In the genomic region with DNA sequence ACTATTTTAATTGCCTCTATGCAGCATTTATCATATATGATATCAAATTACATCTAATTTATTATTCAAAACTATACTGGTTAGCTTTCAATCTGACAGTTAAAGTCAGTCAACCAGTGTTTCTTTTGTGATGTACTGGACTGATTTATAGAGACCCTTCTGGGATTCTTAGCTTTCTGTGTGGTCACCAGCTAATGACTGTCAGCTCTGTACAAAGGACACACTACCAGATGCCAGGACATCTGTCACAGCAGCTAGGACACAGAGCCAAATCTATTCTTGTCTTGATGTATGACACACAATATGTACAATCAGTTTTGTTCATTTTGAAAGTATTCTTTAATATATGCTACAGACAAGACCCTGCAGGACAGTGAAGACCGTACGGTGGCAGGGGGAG, we compare ENCODE assay signal across 28 mouse cellular contexts.
DNase-seq lines count a peak whose midpoint lies in the region; ATAC-seq lines count a peak whose summit lies in the region.
"Had no signal": no experiment of that assay in that cellular context is flagged by ENCODE, and none has a peak within 500 bp of the region (broad histone marks: within the 10 kb centered on the region; RNA-seq: fewer than 3 reads in every experiment).

No protein-coding gene starts in this region.

- no peaks in the 10 kb centered on the region for H3K27me3 ChIP-seq in hindbrain, embryonic 12.5 days
- no peaks in the 10 kb centered on the region for H3K27me3 ChIP-seq in hindbrain, embryonic 13.5 days
- H3K27me3 ChIP-seq in neural tube, embryonic 12.5 days (replicated peaks): no peaks in the 10 kb centered on the region
- H3K27me3 ChIP-seq in neural tube, embryonic 15.5 days (replicated peaks): no peaks in the 10 kb centered on the region
- H3K27me3 ChIP-seq: forebrain, embryonic 12.5 days; hindbrain, embryonic 15.5 days; intestine, embryonic 15.5 days; limb, embryonic 12.5 days; liver, embryonic 15.5 days had no signal

- ATAC-seq in hindbrain, embryonic 12.5 days (ENCODE audit: low FRiP score): peak; percentile 75; the same call in 1 of the 2 replicates
- ATAC-seq in hindbrain, embryonic 13.5 days (ENCODE audit: low FRiP score): no peak
- peak; percentile 65; the same call in 1 of the 2 replicates for ATAC-seq in neural tube, embryonic 12.5 days (ENCODE audit: low FRiP score, low read depth)
- no peak for ATAC-seq in neural tube, embryonic 15.5 days (ENCODE audit: low FRiP score)
- ATAC-seq: intestine, embryonic 15.5 days had no signal

- DNase-seq in mesoderm, embryonic 11.5 days (ENCODE audit: low read depth, low spot score): peak; percentile 52
- DNase-seq in kidney, postnatal 25 days: no peak
- no peak for DNase-seq in kidney, adult 18-20 months
- DNase-seq: adrenal gland, postnatal 36 days; B cell, adult 2 months; cerebellum, adult 2 months; cerebellum, postnatal 14 days; gastrocnemius, postnatal 10 days; heart, postnatal 14 days; kidney, adult 8-10 months; lung, embryonic 14.5 days; lung, postnatal 14 days; right cerebral cortex, postnatal 4 days; thymus, adult 18-20 months; thymus, postnatal 25 days had no signal

- 51% methylated on average over 2 of the region's 2 CpGs for WGBS in hindbrain, embryonic 12.5 days
- 41% methylated on average over 2 of the region's 2 CpGs for WGBS in hindbrain, embryonic 13.5 days
- 55% methylated on average over 2 of the region's 2 CpGs for WGBS in neural tube, embryonic 12.5 days
- WGBS in neural tube, embryonic 15.5 days: 39% methylated on average over 2 of the region's 2 CpGs

- no peaks in the 10 kb centered on the region for H3K9me3 ChIP-seq in hindbrain, embryonic 12.5 days (replicated peaks)
- no peaks in the 10 kb centered on the region for H3K9me3 ChIP-seq in hindbrain, embryonic 13.5 days
- no peaks in the 10 kb centered on the region for H3K9me3 ChIP-seq in neural tube, embryonic 12.5 days
- no peaks in the 10 kb centered on the region for H3K9me3 ChIP-seq in neural tube, embryonic 15.5 days (replicated peaks)
- H3K9me3 ChIP-seq: forebrain, embryonic 12.5 days; hindbrain, embryonic 15.5 days; intestine, embryonic 15.5 days; limb, embryonic 12.5 days; liver, embryonic 15.5 days; midbrain, embryonic 10.5 days had no signal

- no peaks in the 10 kb centered on the region for H3K36me3 ChIP-seq in hindbrain, embryonic 12.5 days
- no peaks in the 10 kb centered on the region for H3K36me3 ChIP-seq in hindbrain, embryonic 13.5 days
- no peaks in the 10 kb centered on the region for H3K36me3 ChIP-seq in neural tube, embryonic 12.5 days
- H3K36me3 ChIP-seq in neural tube, embryonic 15.5 days: 0 out of 2 replicates have a peak, but pooled peaks cover 1% of the 10 kb centered on the region
- H3K36me3 ChIP-seq: forebrain, embryonic 12.5 days; hindbrain, embryonic 15.5 days; intestine, embryonic 15.5 days; limb, embryonic 12.5 days; liver, embryonic 15.5 days; midbrain, embryonic 10.5 days had no signal

- no peak overlapping the region for H3K4me2 ChIP-seq in hindbrain, embryonic 12.5 days (replicated peaks)
- H3K4me2 ChIP-seq in hindbrain, embryonic 13.5 days: no peak overlapping the region
- H3K4me2 ChIP-seq in neural tube, embryonic 12.5 days (replicated peaks): no peak overlapping the region
- H3K4me2 ChIP-seq in neural tube, embryonic 15.5 days: no peak overlapping the region
- H3K4me2 ChIP-seq: forebrain, embryonic 12.5 days; hindbrain, embryonic 15.5 days; intestine, embryonic 15.5 days; limb, embryonic 12.5 days; liver, embryonic 15.5 days; lung, embryonic 14.5 days had no signal

- H3K9ac ChIP-seq in hindbrain, embryonic 12.5 days: no peak overlapping the region
- no peak overlapping the region for H3K9ac ChIP-seq in hindbrain, embryonic 13.5 days
- no peak overlapping the region for H3K9ac ChIP-seq in neural tube, embryonic 12.5 days
- H3K9ac ChIP-seq in neural tube, embryonic 15.5 days (replicated peaks): no peak overlapping the region
- H3K9ac ChIP-seq: forebrain, embryonic 12.5 days; hindbrain, embryonic 15.5 days; intestine, embryonic 15.5 days; limb, embryonic 12.5 days; liver, embryonic 15.5 days; lung, embryonic 14.5 days had no signal

- no peak overlapping the region for H3K4me3 ChIP-seq in hindbrain, embryonic 12.5 days
- no peak overlapping the region for H3K4me3 ChIP-seq in hindbrain, embryonic 13.5 days
- H3K4me3 ChIP-seq in neural tube, embryonic 12.5 days: no peak overlapping the region
- H3K4me3 ChIP-seq in neural tube, embryonic 15.5 days (replicated peaks): no peak overlapping the region
- H3K4me3 ChIP-seq: erythroblast, embryonic 14.5 days; forebrain, embryonic 12.5 days; hindbrain, embryonic 15.5 days; intestine, embryonic 15.5 days; limb, embryonic 12.5 days; liver, embryonic 15.5 days; midbrain, embryonic 10.5 days had no signal

- H3K4me1 ChIP-seq in hindbrain, embryonic 12.5 days: no peaks in the 10 kb centered on the region
- H3K4me1 ChIP-seq in hindbrain, embryonic 13.5 days (replicated peaks): 0 out of 2 replicates have a peak, but pooled peaks cover 3% of the 10 kb centered on the region
- no peaks in the 10 kb centered on the region for H3K4me1 ChIP-seq in neural tube, embryonic 12.5 days
- H3K4me1 ChIP-seq in neural tube, embryonic 15.5 days: no peaks in the 10 kb centered on the region
- H3K4me1 ChIP-seq: forebrain, embryonic 12.5 days; hindbrain, embryonic 15.5 days; intestine, embryonic 15.5 days; limb, embryonic 12.5 days; liver, embryonic 15.5 days; midbrain, embryonic 10.5 days had no signal

- H3K27ac ChIP-seq in hindbrain, embryonic 12.5 days: no peak overlapping the region
- H3K27ac ChIP-seq in hindbrain, embryonic 13.5 days: no peak overlapping the region
- H3K27ac ChIP-seq in neural tube, embryonic 12.5 days: no peak overlapping the region
- H3K27ac ChIP-seq in neural tube, embryonic 15.5 days (replicated peaks): no peak overlapping the region
- H3K27ac ChIP-seq: forebrain, embryonic 12.5 days; hindbrain, embryonic 15.5 days; intestine, embryonic 15.5 days; kidney, postnatal 0 days; limb, embryonic 12.5 days; liver, embryonic 15.5 days; midbrain, embryonic 10.5 days; stomach, postnatal 0 days had no signal

Comparison
In these comparisons a context has a peak if more than half of its experiments do, and no peak if none do; other contexts are left out.
1. ATAC-seq: peak in hindbrain, embryonic 12.5 days (single experiment) and neural tube, embryonic 12.5 days (single experiment); none in hindbrain, embryonic 13.5 days (single experiment) and neural tube, embryonic 15.5 days (single experiment).